Mouse (Mus musculus): ENCODE measurements around the gene Nhlrc3.

GRCm38 (mm10) chr3:53483414-53484059, 20.4 kb upstream of the Nhlrc3 start:
- TF ChIP-seq CTCF (IDR thresholded peaks at IDR 0.05; ENCODE audit: extremely low read depth, insufficient read depth, insufficient read length, insufficient replicate concordance) (no peak), POLR2A (IDR thresholded peaks at IDR 0.05; ENCODE audit: low read depth, low read length) (no peak)
